Mouse (Mus musculus) embryonic facial prominence, embryonic 10.5 days (tissue): ENCODE results near the gene Fkbp11. TPM values are rescaled to one million over a fixed set of nuclear protein-coding genes. Genes with fewer than 3 reads are reported as not detected.

Experiments
- DNase-seq: peaks from one replicate; pipeline ENCODE4 v3.0.0-alpha.2; 2017; ENCODE audit warnings: low spot score
- H3K27ac ChIP-seq: fragments of 300-500 bp; sonication (generic); replicated peaks from 2 replicates; pipeline ENCODE4 v1.5.1; 2016; ENCODE audit warnings: mild to moderate bottlenecking
- H3K27me3 ChIP-seq: fragments of 300-500 bp; sonication (generic); replicated peaks from 2 replicates; pipeline ENCODE4 v1.6.1; 2016; ENCODE audit warnings: low read depth, mild to moderate bottlenecking; ENCODE audit not compliant: poor library complexity, severe bottlenecking
- H3K36me3 ChIP-seq: fragments of 300-500 bp; sonication (generic); replicated peaks from 2 replicates; pipeline ENCODE4 v1.6.1; 2016; ENCODE audit warnings: mild to moderate bottlenecking, moderate library complexity
- H3K4me1 ChIP-seq: fragments of 300-500 bp; sonication (generic); 2 replicates; pipeline ENCODE4 v1.6.1; 2016
- H3K4me3 ChIP-seq: fragments of 300-500 bp; sonication (generic); 2 replicates; pipeline ENCODE4 v1.5.1; 2016; ENCODE audit warnings: mild to moderate bottlenecking, moderate library complexity
- H3K9me3 ChIP-seq: fragments of 300-500 bp; sonication (generic); 2 replicates; pipeline ENCODE4 v1.6.1; 2016; ENCODE audit warnings: mild to moderate bottlenecking
- whole genome bisulfite sequencing: fragments of 180-500 bp; shearing (Covaris S2); methylation state at CpG from one replicate; pipeline ENCODE4 v1.1.7; 2016; 5-methylcytosine and 5-hydroxymethylcytosine counted together
- polyA plus RNA-seq: library from polyadenylated mRNA; unstranded; fragments of >200 nt; fragmentation: Nextera tagmentation; extraction: Ambion mirVana; gene quantifications from 2 replicates; pipeline ENCODE4 v1.2.1, GENCODE M21; 2016

Gene Fkbp11
- polyA plus RNA-seq, 1 experiment from 2014 or later = 26.3 TPM

GRCm38 (mm10) chr15:98733370-98733769 lies 5.4 kb upstream of the Fkbp11 start:
- no peak for DNase-seq
- H3K4me3 ChIP-seq = no peak overlapping the region
- H3K4me1 ChIP-seq = peaks cover 33% of the 10 kb centered on the region
- 82% methylated on average over 6 of the region's 6 CpGs for WGBS
- no peaks in the 10 kb centered on the region for H3K27me3 ChIP-seq
- no peak overlapping the region for H3K27ac ChIP-seq
- peaks cover 38% of the 10 kb centered on the region for H3K36me3 ChIP-seq
- no peaks in the 10 kb centered on the region for H3K9me3 ChIP-seq

GRCm38 (mm10) chr15:98732006-98732531 lies 4.1 kb upstream of the Fkbp11 start:
- WGBS = 66% methylated on average over 8 of the region's 8 CpGs
- peaks cover 25% of the 10 kb centered on the region for H3K36me3 ChIP-seq
- H3K27me3 ChIP-seq = no peaks in the 10 kb centered on the region
- no peaks in the 10 kb centered on the region for H3K9me3 ChIP-seq
- peaks cover 46% of the 10 kb centered on the region for H3K4me1 ChIP-seq
- no peak for DNase-seq
- H3K4me3 ChIP-seq = no peak overlapping the region
- H3K27ac ChIP-seq = no peak overlapping the region

GRCm38 (mm10) chr15:98730790-98731189 lies 2.8 kb upstream of the Fkbp11 start:
- no peaks in the 10 kb centered on the region for H3K9me3 ChIP-seq
- WGBS = 87% methylated on average over 6 of the region's 6 CpGs
- peaks cover 8% of the 10 kb centered on the region for H3K27me3 ChIP-seq
- H3K27ac ChIP-seq = no peak overlapping the region
- H3K4me1 ChIP-seq = peaks cover 56% of the 10 kb centered on the region
- no peak for DNase-seq
- H3K36me3 ChIP-seq = peaks cover 12% of the 10 kb centered on the region
- no peak overlapping the region for H3K4me3 ChIP-seq

GRCm38 (mm10) chr15:98729791-98730545 lies 2.0 kb upstream of the Fkbp11 start:
- H3K4me1 ChIP-seq = peaks cover 56% of the 10 kb centered on the region
- H3K27me3 ChIP-seq = peaks cover 8% of the 10 kb centered on the region
- 79% methylated on average over 7 of the region's 7 CpGs for WGBS
- H3K9me3 ChIP-seq = no peaks in the 10 kb centered on the region
- DNase-seq = no peak
- peaks cover 4% of the 10 kb centered on the region; the same call in 1 of the 2 replicates for H3K36me3 ChIP-seq
- H3K4me3 ChIP-seq = no peak overlapping the region
- no peak overlapping the region for H3K27ac ChIP-seq

- Histone ChIP-seq H3K27me3 (peaks cover 14% of the 10 kb centered on the region), H3K9me3 (no peaks in the 10 kb centered on the region), H3K27ac (0 out of 2 replicates have a peak overlapping the region, but pooled peaks have one; percentile 76), H3K4me1 (peaks cover 64% of the 10 kb centered on the region), H3K4me3 (peak overlapping the region; percentile 65), H3K36me3 (no peaks in the 10 kb centered on the region)
- no peak for DNase-seq
- 37% methylated on average over 9 of the region's 9 CpGs for WGBS
Measured at GRCm38 (mm10) chr15:98728366-98728765, 368 bp upstream of the Fkbp11 start.

GRCm38 (mm10) chr15:98726746-98727145 lies 1.3 kb downstream of the Fkbp11 start:
- Histone ChIP-seq H3K36me3 (no peaks in the 10 kb centered on the region), H3K27ac (peak overlapping the region; percentile 76; the same call in 1 of the 2 replicates), H3K4me3 (peak overlapping the region; percentile 65), H3K27me3 (peaks cover 20% of the 10 kb centered on the region), H3K4me1 (peaks cover 64% of the 10 kb centered on the region), H3K9me3 (no peaks in the 10 kb centered on the region)
- 42% methylated on average over 7 of the region's 7 CpGs for whole genome bisulfite sequencing
- peak; percentile 6 for DNase-seq

GRCm38 (mm10) chr15:98726079-98726478 lies 1.9 kb downstream of the Fkbp11 start:
- H3K27me3 ChIP-seq = peaks cover 20% of the 10 kb centered on the region
- H3K36me3 ChIP-seq = no peaks in the 10 kb centered on the region
- peaks cover 64% of the 10 kb centered on the region for H3K4me1 ChIP-seq
- WGBS = 78% methylated on average over 4 of the region's 4 CpGs
- no peaks in the 10 kb centered on the region for H3K9me3 ChIP-seq
- H3K4me3 ChIP-seq = peak overlapping the region; percentile 65; the same call in 1 of the 2 replicates
- DNase-seq = no peak
- H3K27ac ChIP-seq = no peak overlapping the region

- WGBS = 40% methylated on average over 19 of the region's 19 CpGs
- no peak for DNase-seq
- peak overlapping the region; percentile 36; the same call in 1 of the 2 replicates for H3K4me3 ChIP-seq
Measured at GRCm38 (mm10) chr15:98724441-98724840, 3.6 kb downstream of the Fkbp11 start.

GRCm38 (mm10) chr15:98722854-98723253 lies 5.1 kb downstream of the Fkbp11 start:
- no peak overlapping the region; the same call in 1 of the 2 replicates for H3K27ac ChIP-seq
- WGBS = 64% methylated on average over 14 of the region's 14 CpGs
- DNase-seq = no peak
- no peaks in the 10 kb centered on the region for H3K36me3 ChIP-seq
- no peaks in the 10 kb centered on the region for H3K9me3 ChIP-seq
- peaks cover 46% of the 10 kb centered on the region for H3K4me1 ChIP-seq
- peaks cover 20% of the 10 kb centered on the region for H3K27me3 ChIP-seq
- H3K4me3 ChIP-seq = no peak overlapping the region

More at GRCm38 (mm10) chr15:98724441-98724840, 3.6 kb downstream of the Fkbp11 start:
- Histone ChIP-seq H3K27me3 (peaks cover 20% of the 10 kb centered on the region), H3K4me1 (peaks cover 62% of the 10 kb centered on the region), H3K36me3 (no peaks in the 10 kb centered on the region), H3K27ac (no peak overlapping the region), H3K9me3 (no peaks in the 10 kb centered on the region)

- Histone ChIP-seq H3K4me1 (peaks cover 39% of the 10 kb centered on the region), H3K36me3 (no peaks in the 10 kb centered on the region), H3K27ac (no peak overlapping the region; the same call in 1 of the 2 replicates), H3K4me3 (no peak overlapping the region), H3K27me3 (peaks cover 20% of the 10 kb centered on the region), H3K9me3 (no peaks in the 10 kb centered on the region)
- DNase-seq = no peak
- WGBS = 86% methylated on average over 8 of the region's 8 CpGs
Measured at GRCm38 (mm10) chr15:98722191-98722590, 5.8 kb downstream of the Fkbp11 start.

GRCm38 (mm10) chr15:98717301-98717700 lies 10.7 kb downstream of the Fkbp11 start:
- Histone ChIP-seq H3K27me3 (no peaks in the 10 kb centered on the region; the same call in 1 of the 2 replicates), H3K4me3 (no peak overlapping the region), H3K4me1 (peaks cover 2% of the 10 kb centered on the region), H3K36me3 (no peaks in the 10 kb centered on the region), H3K27ac (no peak overlapping the region), H3K9me3 (no peaks in the 10 kb centered on the region)
- 66% methylated on average over 16 of the region's 16 CpGs for WGBS
- DNase-seq = no peak

- Histone ChIP-seq H3K9me3 (no peaks in the 10 kb centered on the region), H3K4me3 (no peak overlapping the region), H3K36me3 (no peaks in the 10 kb centered on the region), H3K27ac (no peak overlapping the region), H3K4me1 (no peaks in the 10 kb centered on the region), H3K27me3 (peaks cover 10% of the 10 kb centered on the region)
- 79% methylated on average over 5 of the region's 5 CpGs for whole genome bisulfite sequencing
- no peak for DNase-seq
Measured at GRCm38 (mm10) chr15:98714230-98714652, 13.8 kb downstream of the Fkbp11 start.

- H3K27me3 ChIP-seq = peaks cover 19% of the 10 kb centered on the region
- H3K36me3 ChIP-seq = no peaks in the 10 kb centered on the region
- H3K4me3 ChIP-seq = no peak overlapping the region
- H3K4me1 ChIP-seq = peaks cover 4% of the 10 kb centered on the region
- H3K9me3 ChIP-seq = no peaks in the 10 kb centered on the region
- WGBS = 16% methylated on average over 9 of the region's 9 CpGs
- DNase-seq = peak; percentile 84
- no peak overlapping the region for H3K27ac ChIP-seq
Measured at GRCm38 (mm10) chr15:98710442-98710841, 17.6 kb downstream of the Fkbp11 start.
